In genomic region chr4:145178918-145179549, GRCm38 (mm10) we compare ENCODE assay signal across 18 mouse cellular contexts. TPM values are rescaled to one million over a fixed set of nuclear protein-coding genes. Genes with fewer than 3 reads are reported as not detected.
DNase-seq lines count a peak whose midpoint lies in the region; ATAC-seq and TF ChIP-seq lines count a peak whose summit lies in the region.
"Had no signal": no experiment of that assay in that cellular context is flagged by ENCODE, and none has a peak within 500 bp of the region (broad histone marks: within the 10 kb centered on the region; RNA-seq: fewer than 3 reads in every experiment).

No protein-coding gene starts in this region.

- H3K4me3 ChIP-seq in intestine, embryonic 14.5 days (ENCODE audit: low read depth, low read length) = no peak overlapping the region
- H3K4me3 ChIP-seq in intestine, embryonic 15.5 days (replicated peaks) = no peak overlapping the region
- H3K4me3 ChIP-seq in intestine, postnatal 0 days (ENCODE audit: low read depth, low read length) = no peak overlapping the region
- H3K4me3 ChIP-seq: embryonic facial prominence, embryonic 10.5 days; embryonic facial prominence, embryonic 12.5 days; forebrain, embryonic 13.5 days; forebrain, embryonic 15.5 days had no signal

- H3K9ac ChIP-seq in intestine, embryonic 14.5 days (ENCODE audit: low read length) = no peak overlapping the region
- H3K9ac ChIP-seq in intestine, embryonic 15.5 days = no peak overlapping the region
- H3K9ac ChIP-seq in intestine, postnatal 0 days (ENCODE audit: low read depth, low read length) = no peak overlapping the region
- H3K9ac ChIP-seq: embryonic facial prominence, embryonic 12.5 days; forebrain, embryonic 13.5 days; forebrain, embryonic 15.5 days had no signal

- DNase-seq in intestine, embryonic 14.5 days (ENCODE audit: low spot score) = no peak
- no peak for DNase-seq in adrenal gland, postnatal 10 days
- no peak for DNase-seq in urinary bladder, postnatal 14 days (ENCODE audit: low spot score)
- no peak for DNase-seq in kidney, postnatal 10 days
- DNase-seq: adrenal gland, adult 2 months; adrenal gland, postnatal 14 days; adrenal gland, postnatal 36 days; cerebellum, adult 11-12 months; cerebellum, adult 2 months; cerebellum, adult 9-10 months; cerebellum, postnatal 10 days; cerebellum, postnatal 25 days had no signal

- peak; percentile 43; the same call in 1 of the 2 replicates for ATAC-seq in intestine, embryonic 14.5 days (replicated peaks; ENCODE audit: low FRiP score, low TSS enrichment, low read depth)
- ATAC-seq in intestine, embryonic 15.5 days = peak; percentile 86
- peak; percentile 70 for ATAC-seq in intestine, postnatal 0 days
- ATAC-seq: forebrain, embryonic 13.5 days; forebrain, embryonic 15.5 days had no signal

- H3K27me3 ChIP-seq in intestine, embryonic 14.5 days (replicated peaks; ENCODE audit: control insufficient read depth, insufficient read depth, low read length) = no peaks in the 10 kb centered on the region
- H3K27me3 ChIP-seq in intestine, embryonic 15.5 days (replicated peaks) = no peaks in the 10 kb centered on the region
- no peaks in the 10 kb centered on the region for H3K27me3 ChIP-seq in intestine, postnatal 0 days (replicated peaks; ENCODE audit: control insufficient read depth, insufficient read depth, low read length)
- H3K27me3 ChIP-seq: embryonic facial prominence, embryonic 12.5 days; forebrain, embryonic 13.5 days; forebrain, embryonic 15.5 days had no signal

- no peaks in the 10 kb centered on the region for H3K9me3 ChIP-seq in intestine, embryonic 14.5 days (ENCODE audit: control insufficient read depth, low read length)
- no peaks in the 10 kb centered on the region for H3K9me3 ChIP-seq in intestine, embryonic 15.5 days
- H3K9me3 ChIP-seq in intestine, postnatal 0 days (ENCODE audit: control insufficient read depth) = no peaks in the 10 kb centered on the region
- H3K9me3 ChIP-seq: embryonic facial prominence, embryonic 10.5 days; embryonic facial prominence, embryonic 12.5 days; forebrain, embryonic 13.5 days; forebrain, embryonic 15.5 days had no signal

- WGBS in intestine, embryonic 14.5 days = 95% methylated on average over 5 of the region's 5 CpGs
- WGBS in intestine, embryonic 15.5 days = 94% methylated on average over 5 of the region's 5 CpGs
- 80% methylated on average over 5 of the region's 5 CpGs for WGBS in intestine, postnatal 0 days

- H3K4me2 ChIP-seq in intestine, embryonic 14.5 days (ENCODE audit: low read length) = no peak overlapping the region
- no peak overlapping the region for H3K4me2 ChIP-seq in intestine, embryonic 15.5 days (replicated peaks)
- no peak overlapping the region for H3K4me2 ChIP-seq in intestine, postnatal 0 days (replicated peaks; ENCODE audit: low read depth)
- H3K4me2 ChIP-seq: embryonic facial prominence, embryonic 12.5 days; forebrain, embryonic 13.5 days; forebrain, embryonic 15.5 days had no signal

- no peak for TF ChIP-seq CTCF in intestine, postnatal 0 days (IDR thresholded peaks at IDR 0.05; ENCODE audit: low read depth)

- H3K27ac ChIP-seq in intestine, embryonic 14.5 days (ENCODE audit: low read depth) = no peak overlapping the region
- H3K27ac ChIP-seq in intestine, embryonic 15.5 days = no peak overlapping the region
- H3K27ac ChIP-seq in intestine, postnatal 0 days (ENCODE audit: low read depth, low read length) = no peak overlapping the region
- H3K27ac ChIP-seq: embryonic facial prominence, embryonic 10.5 days; embryonic facial prominence, embryonic 12.5 days; forebrain, embryonic 13.5 days; forebrain, embryonic 15.5 days had no signal

- H3K36me3 ChIP-seq in intestine, embryonic 14.5 days (ENCODE audit: control insufficient read depth, insufficient read depth, low read length) = peaks cover 49% of the 10 kb centered on the region
- peaks cover 13% of the 10 kb centered on the region; the same call in 1 of the 2 replicates for H3K36me3 ChIP-seq in intestine, embryonic 15.5 days
- peaks cover 55% of the 10 kb centered on the region for H3K36me3 ChIP-seq in intestine, postnatal 0 days (ENCODE audit: control insufficient read depth, insufficient read depth)

- no peaks in the 10 kb centered on the region for H3K4me1 ChIP-seq in intestine, embryonic 14.5 days (replicated peaks; ENCODE audit: control insufficient read depth, insufficient read depth, low read length)
- no peaks in the 10 kb centered on the region for H3K4me1 ChIP-seq in intestine, embryonic 15.5 days (replicated peaks)
- H3K4me1 ChIP-seq in intestine, postnatal 0 days (replicated peaks; ENCODE audit: control insufficient read depth, insufficient read depth, low read length) = no peaks in the 10 kb centered on the region
- H3K4me1 ChIP-seq: embryonic facial prominence, embryonic 10.5 days; embryonic facial prominence, embryonic 12.5 days; forebrain, embryonic 13.5 days; forebrain, embryonic 15.5 days had no signal

RNA-seq across cellular contexts. Expression of gene Vps13d, which starts 15.8 kb away (rescaled TPM):
- 14.1 and 15.5 TPM in 2 replicates for polyA plus RNA-seq in intestine, embryonic 14.5 days (2014; fragmentation: Nextera tagmentation; extraction: Ambion mirVana)
- polyA plus RNA-seq in intestine, embryonic 15.5 days (2015; fragmentation: Nextera tagmentation; extraction: Ambion mirVana) = 10.1 and 10.2 TPM in 2 replicates
- 14.8 and 18.2 TPM in 2 replicates for polyA plus RNA-seq in intestine, postnatal 0 days (2015; fragmentation: Nextera tagmentation; extraction: Ambion mirVana)
- total RNA-seq in adrenal gland, postnatal 10 days (2021) = 10 to 100 TPM; 49.4 to 66.0 TPM
